Mouse (Mus musculus): Measurements from ENCODE around the gene Trmt5. TPM values are rescaled to one million over a fixed set of nuclear protein-coding genes. Genes with fewer than 3 reads are reported as not detected.

The Trmt5 gene
- polyA plus RNA-seq, 1 experiment: 8.3 TPM

- no peaks in the 10 kb centered on the region for H3K79me3 ChIP-seq (ENCODE audit: low read depth)
- H3K27me3 ChIP-seq (ENCODE audit: control insufficient read depth, insufficient read depth, insufficient read length): no peaks in the 10 kb centered on the region
- TF ChIP-seq FOSL1 (IDR thresholded peaks at IDR 0.05; ENCODE audit: insufficient read depth, low read length, poor library complexity, severe bottlenecking) (no peak), CTCF (IDR thresholded peaks at IDR 0.05; ENCODE audit: control insufficient read depth, insufficient read depth, insufficient read length) (no peak), CEBPB (IDR thresholded peaks at IDR 0.05; ENCODE audit: low read depth) (no peak), MYOD1 (IDR thresholded peaks at IDR 0.05; ENCODE audit: control insufficient read depth, insufficient read length, low read depth) (no peak), MYOG (IDR thresholded peaks at IDR 0.05; ENCODE audit: control insufficient read depth, extremely low read depth, insufficient read length) (no peak), MAX (IDR thresholded peaks at IDR 0.05) (no peak), USF1 (IDR thresholded peaks at IDR 0.05; ENCODE audit: low read depth) (no peak)
- H3K36me3 ChIP-seq (ENCODE audit: control insufficient read depth, insufficient read depth): peaks cover 34% of the 10 kb centered on the region
- H3K79me2 ChIP-seq (ENCODE audit: control insufficient read depth, insufficient read depth): no peaks in the 10 kb centered on the region
- H3ac ChIP-seq (ENCODE audit: control insufficient read depth, insufficient read length, low read depth): no peak overlapping the region
- H3K4me3 ChIP-seq (ENCODE audit: insufficient read depth, poor library complexity, severe bottlenecking): no peak overlapping the region
Observed at GRCm38 (mm10) chr12:73327381-73327780, 40.9 kb upstream of the Trmt5 start.

GRCm38 (mm10) chr12:73325617-73326016 lies 39.1 kb upstream of the Trmt5 start:
- TF ChIP-seq CEBPB (IDR thresholded peaks at IDR 0.05; ENCODE audit: low read depth): no peak
- no peak for TF ChIP-seq USF1 (IDR thresholded peaks at IDR 0.05; ENCODE audit: low read depth)
- TF ChIP-seq CTCF (IDR thresholded peaks at IDR 0.05; ENCODE audit: control insufficient read depth, insufficient read depth, insufficient read length): no peak
- TF ChIP-seq FOSL1 (IDR thresholded peaks at IDR 0.05; ENCODE audit: insufficient read depth, low read length, poor library complexity, severe bottlenecking): no peak
- no peak for TF ChIP-seq MAX (IDR thresholded peaks at IDR 0.05)
- TF ChIP-seq MYOD1 (IDR thresholded peaks at IDR 0.05; ENCODE audit: control insufficient read depth, insufficient read length, low read depth): no peak
- no peak for TF ChIP-seq MYOG (IDR thresholded peaks at IDR 0.05; ENCODE audit: control insufficient read depth, extremely low read depth, insufficient read length)
- no peaks in the 10 kb centered on the region for H3K79me3 ChIP-seq (ENCODE audit: low read depth)
- H3K4me3 ChIP-seq (ENCODE audit: insufficient read depth, poor library complexity, severe bottlenecking): no peak overlapping the region
- no peaks in the 10 kb centered on the region for H3K79me2 ChIP-seq (ENCODE audit: control insufficient read depth, insufficient read depth)
- no peaks in the 10 kb centered on the region for H3K27me3 ChIP-seq (ENCODE audit: control insufficient read depth, insufficient read depth, insufficient read length)
- H3K36me3 ChIP-seq (ENCODE audit: control insufficient read depth, insufficient read depth): peaks cover 26% of the 10 kb centered on the region
- H3ac ChIP-seq (ENCODE audit: control insufficient read depth, insufficient read length, low read depth): no peak overlapping the region

- TF ChIP-seq CTCF (IDR thresholded peaks at IDR 0.05; ENCODE audit: control insufficient read depth, insufficient read depth, insufficient read length) (no peak), MYOG (IDR thresholded peaks at IDR 0.05; ENCODE audit: control insufficient read depth, extremely low read depth, insufficient read length) (no peak), USF1 (IDR thresholded peaks at IDR 0.05; ENCODE audit: low read depth) (no peak), MAX (IDR thresholded peaks at IDR 0.05) (no peak), MYOD1 (IDR thresholded peaks at IDR 0.05; ENCODE audit: control insufficient read depth, insufficient read length, low read depth) (no peak), FOSL1 (IDR thresholded peaks at IDR 0.05; ENCODE audit: insufficient read depth, low read length, poor library complexity, severe bottlenecking) (no peak), CEBPB (IDR thresholded peaks at IDR 0.05; ENCODE audit: low read depth) (no peak)
- H3K79me3 ChIP-seq (ENCODE audit: low read depth): no peaks in the 10 kb centered on the region
- no peaks in the 10 kb centered on the region for H3K79me2 ChIP-seq (ENCODE audit: control insufficient read depth, insufficient read depth)
- H3ac ChIP-seq (ENCODE audit: control insufficient read depth, insufficient read length, low read depth): peak overlapping the region; percentile 14
- peaks cover 24% of the 10 kb centered on the region for H3K36me3 ChIP-seq (ENCODE audit: control insufficient read depth, insufficient read depth)
- H3K27me3 ChIP-seq (ENCODE audit: control insufficient read depth, insufficient read depth, insufficient read length): no peaks in the 10 kb centered on the region
- no peak overlapping the region for H3K4me3 ChIP-seq (ENCODE audit: insufficient read depth, poor library complexity, severe bottlenecking)
Observed at GRCm38 (mm10) chr12:73325181-73325580, 38.7 kb upstream of the Trmt5 start.

DNA sequence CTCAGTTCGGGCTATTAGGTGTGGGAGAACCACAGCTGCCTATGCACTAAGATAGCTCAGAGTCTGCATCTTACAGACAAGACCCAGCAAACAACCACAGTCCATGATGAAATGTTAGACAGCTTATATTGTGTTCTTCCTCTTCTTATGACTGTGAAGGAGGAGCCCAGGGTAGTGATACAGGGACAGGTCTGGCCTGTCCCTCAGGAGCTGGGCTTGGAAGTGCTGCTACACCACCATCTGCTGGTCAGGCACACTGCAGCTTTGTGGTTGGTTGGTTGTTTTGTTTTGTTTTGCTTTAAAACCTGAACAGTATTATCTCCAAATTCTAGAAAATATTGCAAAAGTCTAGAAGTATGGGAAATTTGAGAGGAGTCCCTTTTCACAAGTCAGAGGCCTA lies 38.2 kb upstream of the Trmt5 start:
- Histone ChIP-seq H3K79me2 (ENCODE audit: control insufficient read depth, insufficient read depth) (no peaks in the 10 kb centered on the region), H3K79me3 (ENCODE audit: low read depth) (no peaks in the 10 kb centered on the region), H3K27me3 (ENCODE audit: control insufficient read depth, insufficient read depth, insufficient read length) (no peaks in the 10 kb centered on the region), H3K36me3 (ENCODE audit: control insufficient read depth, insufficient read depth) (peaks cover 26% of the 10 kb centered on the region), H3ac (ENCODE audit: control insufficient read depth, insufficient read length, low read depth) (peak overlapping the region; percentile 31), H3K4me3 (ENCODE audit: insufficient read depth, poor library complexity, severe bottlenecking) (no peak overlapping the region)
- TF ChIP-seq MYOG (IDR thresholded peaks at IDR 0.05; ENCODE audit: control insufficient read depth, extremely low read depth, insufficient read length) (no peak), FOSL1 (IDR thresholded peaks at IDR 0.05; ENCODE audit: insufficient read depth, low read length, poor library complexity, severe bottlenecking) (no peak), MAX (IDR thresholded peaks at IDR 0.05) (no peak), MYOD1 (IDR thresholded peaks at IDR 0.05; ENCODE audit: control insufficient read depth, insufficient read length, low read depth) (no peak), CTCF (IDR thresholded peaks at IDR 0.05; ENCODE audit: control insufficient read depth, insufficient read depth, insufficient read length) (peak; percentile 73)

GRCm38 (mm10) chr12:73324180-73324586 lies 37.7 kb upstream of the Trmt5 start:
- Histone ChIP-seq H3ac (ENCODE audit: control insufficient read depth, insufficient read length, low read depth) (no peak overlapping the region), H3K27me3 (ENCODE audit: control insufficient read depth, insufficient read depth, insufficient read length) (no peaks in the 10 kb centered on the region), H3K4me3 (ENCODE audit: insufficient read depth, poor library complexity, severe bottlenecking) (no peak overlapping the region)

More at GRCm38 (mm10) chr12:73324180-73324586, 37.7 kb upstream of the Trmt5 start:
- peak; percentile 85 for TF ChIP-seq MYOD1 (IDR thresholded peaks at IDR 0.05; ENCODE audit: control insufficient read depth, insufficient read length, low read depth)
- TF ChIP-seq USF1 (IDR thresholded peaks at IDR 0.05; ENCODE audit: low read depth): no peak
- no peak for TF ChIP-seq MYOG (IDR thresholded peaks at IDR 0.05; ENCODE audit: control insufficient read depth, extremely low read depth, insufficient read length)
- TF ChIP-seq CEBPB (IDR thresholded peaks at IDR 0.05; ENCODE audit: low read depth): no peak
- no peak for TF ChIP-seq MAX (IDR thresholded peaks at IDR 0.05)
- Histone ChIP-seq H3K79me2 (ENCODE audit: control insufficient read depth, insufficient read depth) (no peaks in the 10 kb centered on the region), H3K36me3 (ENCODE audit: control insufficient read depth, insufficient read depth) (peaks cover 26% of the 10 kb centered on the region), H3K79me3 (ENCODE audit: low read depth) (no peaks in the 10 kb centered on the region)

Measured in C2C12 (cell line).